Mouse (Mus musculus): Measurements from ENCODE around the gene Rab11fip3. TPM values are rescaled to one million over a fixed set of nuclear protein-coding genes. Genes with fewer than 3 reads are reported as not detected.
A peak's percentile ranks its signal among the peaks of the same experiment; 100 is the strongest.

The Rab11fip3 gene
- polyA plus RNA-seq, 1 experiment from 2014 or later: 15.8 TPM

DNA sequence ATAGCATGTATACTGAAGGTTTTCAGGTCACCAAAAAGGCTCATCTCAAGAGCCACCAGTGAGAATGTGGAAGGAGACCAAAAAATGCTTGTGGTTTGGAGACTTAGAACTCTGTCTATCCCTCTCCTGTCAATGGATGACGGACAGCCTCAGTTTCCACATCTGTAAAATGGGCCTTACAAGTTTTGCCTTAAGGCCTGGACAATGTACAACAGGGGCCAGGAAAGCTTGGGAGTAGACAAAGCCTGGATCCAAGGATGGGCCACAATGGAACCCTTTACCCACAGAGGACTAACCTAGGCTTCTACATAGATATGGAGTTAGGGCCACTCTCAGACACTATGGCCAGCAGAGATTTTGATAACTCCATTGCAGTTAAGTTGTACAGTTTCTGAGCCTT lies 85.3 kb downstream of the Rab11fip3 start:
- H3K27me3 ChIP-seq (replicated peaks; ENCODE audit: control insufficient read depth, insufficient read depth, low read length): no peaks in the 10 kb centered on the region
- 100% methylated on average over 1 of the region's 1 CpGs for WGBS
- H3K9ac ChIP-seq (ENCODE audit: low read depth, low read length): peak overlapping the region; percentile 88

DNA sequence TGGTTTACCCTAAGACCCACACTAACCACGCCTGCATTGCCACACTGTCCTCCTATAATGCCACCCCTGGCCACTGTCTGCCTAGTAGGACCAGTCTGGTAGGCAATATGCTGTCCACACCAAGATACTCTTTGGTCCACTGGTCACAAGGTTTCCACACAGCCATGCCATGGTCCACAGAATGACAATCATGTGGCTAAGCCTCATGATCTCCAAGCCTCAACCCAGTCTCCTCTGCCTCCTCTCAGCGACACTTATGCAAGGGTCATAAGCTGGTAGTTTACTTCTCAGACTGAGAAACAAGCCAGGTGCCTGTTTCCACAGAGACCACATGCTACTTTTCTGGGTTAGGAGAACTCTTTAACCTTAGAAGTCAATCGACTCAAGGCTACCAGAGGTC lies 86.4 kb downstream of the Rab11fip3 start:
- no peak for DNase-seq (ENCODE audit: low spot score)
- H3K27ac ChIP-seq (replicated peaks; ENCODE audit: low read depth, low read length): no peak overlapping the region
- H3K4me2 ChIP-seq (ENCODE audit: low read depth, low read length): no peak overlapping the region
- H3K36me3 ChIP-seq (ENCODE audit: control insufficient read depth, insufficient read depth, low read length): no peaks in the 10 kb centered on the region
- peaks cover 16% of the 10 kb centered on the region for H3K4me1 ChIP-seq (ENCODE audit: control insufficient read depth, insufficient read depth, low read length)
- ATAC-seq (ENCODE audit: low read depth): no peak
- H3K4me3 ChIP-seq (ENCODE audit: low read depth, low read length): no peak overlapping the region
- no peak overlapping the region for H3K9ac ChIP-seq (ENCODE audit: low read depth, low read length)
- H3K27me3 ChIP-seq (replicated peaks; ENCODE audit: control insufficient read depth, insufficient read depth, low read length): no peaks in the 10 kb centered on the region
- 92% methylated on average over 3 of the region's 3 CpGs for WGBS
- H3K9me3 ChIP-seq (ENCODE audit: control insufficient read depth, low read length): no peaks in the 10 kb centered on the region

More for the DNA sequence above, 85.3 kb downstream of the Rab11fip3 start:
- Histone ChIP-seq H3K27ac (replicated peaks; ENCODE audit: low read depth, low read length) (no peak overlapping the region), H3K4me3 (ENCODE audit: low read depth, low read length) (peak overlapping the region; percentile 76), H3K9me3 (ENCODE audit: control insufficient read depth, low read length) (no peaks in the 10 kb centered on the region), H3K36me3 (ENCODE audit: control insufficient read depth, insufficient read depth, low read length) (0 out of 2 replicates have a peak, but pooled peaks cover 6% of the 10 kb centered on the region), H3K4me2 (ENCODE audit: low read depth, low read length) (peak overlapping the region; percentile 83), H3K4me1 (ENCODE audit: control insufficient read depth, insufficient read depth, low read length) (peaks cover 16% of the 10 kb centered on the region)
- no peak for ATAC-seq (ENCODE audit: low read depth)
- no peak for DNase-seq (ENCODE audit: low spot score)

DNA sequence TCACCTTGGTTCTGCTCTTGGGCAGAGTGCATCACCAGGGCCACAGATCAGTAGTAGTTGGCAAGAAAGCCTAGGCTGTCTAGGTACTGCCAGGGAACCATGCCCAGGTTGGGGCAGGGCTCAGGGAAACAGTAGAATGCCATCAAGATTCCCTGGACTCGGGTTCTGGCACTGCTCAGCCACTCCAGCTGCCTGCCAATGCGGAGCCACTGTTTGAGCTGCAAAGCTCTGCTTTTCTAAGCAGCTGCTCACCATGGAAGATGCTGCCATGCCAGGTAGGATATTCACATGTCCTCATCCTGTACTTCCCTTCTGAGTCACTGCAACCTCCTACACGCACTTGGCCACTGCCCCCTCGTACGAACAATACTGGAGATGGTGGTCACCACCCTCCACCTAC lies 88.5 kb downstream of the Rab11fip3 start:
- no peaks in the 10 kb centered on the region for H3K9me3 ChIP-seq (ENCODE audit: control insufficient read depth, low read length)
- H3K27ac ChIP-seq (replicated peaks; ENCODE audit: low read depth, low read length): no peak overlapping the region
- H3K4me1 ChIP-seq (ENCODE audit: control insufficient read depth, insufficient read depth, low read length): peaks cover 16% of the 10 kb centered on the region
- no peaks in the 10 kb centered on the region for H3K36me3 ChIP-seq (ENCODE audit: control insufficient read depth, insufficient read depth, low read length)
- H3K4me3 ChIP-seq (ENCODE audit: low read depth, low read length): no peak overlapping the region
- H3K4me2 ChIP-seq (ENCODE audit: low read depth, low read length): no peak overlapping the region
- DNase-seq (ENCODE audit: low spot score) (no peak), ATAC-seq (ENCODE audit: low read depth) (no peak)
- no peak overlapping the region for H3K9ac ChIP-seq (ENCODE audit: low read depth, low read length)
- WGBS: 84% methylated on average over 5 of the region's 5 CpGs
- no peaks in the 10 kb centered on the region for H3K27me3 ChIP-seq (replicated peaks; ENCODE audit: control insufficient read depth, insufficient read depth, low read length)

GRCm38 (mm10) chr17:25979829-25980738 lies 89.3 kb downstream of the Rab11fip3 start:
- Histone ChIP-seq H3K36me3 (ENCODE audit: control insufficient read depth, insufficient read depth, low read length) (no peaks in the 10 kb centered on the region), H3K27me3 (replicated peaks; ENCODE audit: control insufficient read depth, insufficient read depth, low read length) (no peaks in the 10 kb centered on the region), H3K27ac (replicated peaks; ENCODE audit: low read depth, low read length) (no peak overlapping the region), H3K4me3 (ENCODE audit: low read depth, low read length) (no peak overlapping the region), H3K9me3 (ENCODE audit: control insufficient read depth, low read length) (no peaks in the 10 kb centered on the region), H3K4me2 (ENCODE audit: low read depth, low read length) (no peak overlapping the region; the same call in 1 of the 2 replicates), H3K9ac (ENCODE audit: low read depth, low read length) (no peak overlapping the region), H3K4me1 (ENCODE audit: control insufficient read depth, insufficient read depth, low read length) (peaks cover 16% of the 10 kb centered on the region)
- 91% methylated on average over 5 of the region's 5 CpGs for WGBS
- ATAC-seq (ENCODE audit: low read depth) (peak; percentile 69; the same call in 1 of the 2 replicates), DNase-seq (ENCODE audit: low spot score) (peak; percentile 67)

DNA sequence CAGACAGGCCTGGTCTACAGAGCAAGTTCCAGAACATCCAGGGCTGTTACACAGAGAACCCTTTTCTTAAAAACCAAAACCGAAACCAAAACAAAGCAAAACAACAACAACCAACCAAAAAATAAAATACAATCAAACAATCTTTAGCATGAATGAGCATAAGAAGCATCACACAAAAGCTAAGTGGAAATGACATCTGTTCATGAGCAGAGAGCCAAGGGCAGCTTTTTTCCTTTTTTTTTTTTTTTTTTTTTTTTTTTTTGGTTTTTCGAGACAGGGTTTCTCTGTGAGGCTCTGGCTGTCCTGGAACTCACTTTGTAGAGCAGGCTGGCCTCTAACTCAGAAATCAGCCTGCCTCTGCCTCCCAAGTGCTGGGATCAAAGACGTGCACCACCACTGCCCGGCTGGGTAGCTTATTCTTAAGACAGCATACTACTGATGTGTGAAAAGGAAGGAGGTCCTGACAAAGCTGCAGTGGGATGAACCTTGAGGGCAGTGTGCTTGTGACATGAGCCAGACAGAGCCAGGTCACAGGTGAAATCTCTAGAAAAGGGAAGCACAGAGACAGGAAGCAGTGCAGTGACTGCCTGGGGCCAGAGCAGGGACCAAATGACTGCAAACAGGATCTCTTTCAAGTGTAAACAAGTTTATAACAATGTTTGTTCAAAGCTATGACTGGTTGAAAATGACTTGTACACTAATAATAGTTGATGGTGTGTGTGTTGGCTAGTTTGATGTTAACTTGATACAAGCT lies 98.2 kb downstream of the Rab11fip3 start:
- Histone ChIP-seq H3K4me2 (ENCODE audit: low read depth, low read length) (no peak overlapping the region), H3K36me3 (ENCODE audit: control insufficient read depth, insufficient read depth, low read length) (no peaks in the 10 kb centered on the region), H3K27ac (replicated peaks; ENCODE audit: low read depth, low read length) (no peak overlapping the region), H3K4me3 (ENCODE audit: low read depth, low read length) (no peak overlapping the region), H3K9ac (ENCODE audit: low read depth, low read length) (no peak overlapping the region), H3K27me3 (replicated peaks; ENCODE audit: control insufficient read depth, insufficient read depth, low read length) (no peaks in the 10 kb centered on the region), H3K4me1 (ENCODE audit: control insufficient read depth, insufficient read depth, low read length) (no peaks in the 10 kb centered on the region), H3K9me3 (ENCODE audit: control insufficient read depth, low read length) (no peaks in the 10 kb centered on the region)
- ATAC-seq (ENCODE audit: low read depth): no peak
- WGBS: 87% methylated on average over 4 of the region's 4 CpGs
- no peak for DNase-seq (ENCODE audit: low spot score)

- Histone ChIP-seq H3K9me3 (ENCODE audit: control insufficient read depth, low read length) (no peaks in the 10 kb centered on the region), H3K27me3 (replicated peaks; ENCODE audit: control insufficient read depth, insufficient read depth, low read length) (no peaks in the 10 kb centered on the region), H3K9ac (ENCODE audit: low read depth, low read length) (no peak overlapping the region), H3K4me2 (ENCODE audit: low read depth, low read length) (no peak overlapping the region), H3K36me3 (ENCODE audit: control insufficient read depth, insufficient read depth, low read length) (no peaks in the 10 kb centered on the region), H3K27ac (replicated peaks; ENCODE audit: low read depth, low read length) (no peak overlapping the region), H3K4me1 (ENCODE audit: control insufficient read depth, insufficient read depth, low read length) (no peaks in the 10 kb centered on the region), H3K4me3 (ENCODE audit: low read depth, low read length) (no peak overlapping the region)
- ATAC-seq (ENCODE audit: low read depth) (no peak), DNase-seq (ENCODE audit: low spot score) (no peak)
- WGBS: 92% methylated on average over 9 of the region's 9 CpGs
Observed at GRCm38 (mm10) chr17:25970448-25970847, 98.9 kb downstream of the Rab11fip3 start.

DNA sequence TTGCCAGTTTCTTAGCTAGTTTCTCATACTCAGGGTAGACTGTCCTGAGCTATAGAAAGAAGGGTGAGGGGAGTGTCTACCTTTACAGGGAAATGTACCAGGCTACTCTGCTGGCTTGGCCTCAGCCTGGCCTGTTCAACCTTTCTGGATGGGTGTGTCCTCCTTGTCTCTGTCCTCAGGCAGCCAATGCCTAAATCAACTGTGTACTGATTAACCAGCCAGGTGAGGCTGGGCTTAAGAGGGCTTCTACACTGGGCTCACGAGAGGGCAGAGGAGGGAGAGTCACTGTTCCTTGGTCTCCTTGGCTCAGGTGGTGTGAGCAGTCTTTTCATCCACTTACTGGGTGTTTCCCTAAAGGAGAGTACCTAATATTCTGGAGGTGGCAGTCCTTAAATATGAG lies 101.2 kb downstream of the Rab11fip3 start:
- Histone ChIP-seq H3K4me1 (ENCODE audit: control insufficient read depth, insufficient read depth, low read length) (no peaks in the 10 kb centered on the region), H3K9ac (ENCODE audit: low read depth, low read length) (no peak overlapping the region), H3K27ac (replicated peaks; ENCODE audit: low read depth, low read length) (no peak overlapping the region), H3K4me2 (ENCODE audit: low read depth, low read length) (no peak overlapping the region), H3K36me3 (ENCODE audit: control insufficient read depth, insufficient read depth, low read length) (peaks cover 15% of the 10 kb centered on the region), H3K4me3 (ENCODE audit: low read depth, low read length) (no peak overlapping the region), H3K27me3 (replicated peaks; ENCODE audit: control insufficient read depth, insufficient read depth, low read length) (no peaks in the 10 kb centered on the region), H3K9me3 (ENCODE audit: control insufficient read depth, low read length) (no peaks in the 10 kb centered on the region)
- no peak for DNase-seq (ENCODE audit: low spot score)
- 63% methylated on average over 1 of the region's 1 CpGs for WGBS
- ATAC-seq (ENCODE audit: low read depth): no peak

GRCm38 (mm10) chr17:25967652-25968051 lies 101.7 kb downstream of the Rab11fip3 start:
- 61% methylated on average over 3 of the region's 3 CpGs for WGBS
- H3K27ac ChIP-seq (replicated peaks; ENCODE audit: low read depth, low read length): no peak overlapping the region
- DNase-seq (ENCODE audit: low spot score): no peak

More at GRCm38 (mm10) chr17:25967652-25968051, 101.7 kb downstream of the Rab11fip3 start:
- H3K9me3 ChIP-seq (ENCODE audit: control insufficient read depth, low read length): no peaks in the 10 kb centered on the region
- no peaks in the 10 kb centered on the region for H3K27me3 ChIP-seq (replicated peaks; ENCODE audit: control insufficient read depth, insufficient read depth, low read length)
- H3K4me2 ChIP-seq (ENCODE audit: low read depth, low read length): no peak overlapping the region
- no peak overlapping the region for H3K9ac ChIP-seq (ENCODE audit: low read depth, low read length)
- no peak for ATAC-seq (ENCODE audit: low read depth)
- H3K4me1 ChIP-seq (ENCODE audit: control insufficient read depth, insufficient read depth, low read length): no peaks in the 10 kb centered on the region
- no peak overlapping the region for H3K4me3 ChIP-seq (ENCODE audit: low read depth, low read length)
- peaks cover 18% of the 10 kb centered on the region for H3K36me3 ChIP-seq (ENCODE audit: control insufficient read depth, insufficient read depth, low read length)

Measured in embryonic facial prominence, embryonic 14.5 days (tissue).